Mouse (Mus musculus) right cerebral cortex, postnatal 4 days (tissue): ENCODE results near the gene AU022252.
"Not testable (repeated sequence)": the region's sequence is repeated elsewhere in the genome, so short reads cannot be mapped to it uniquely, and the experiment has no call there.

ENCODE experiments used
- DNase-seq: peaks from one replicate; pipeline ENCODE4 v3.0.0-alpha.2; 2022

AU022252 gene

DNA sequence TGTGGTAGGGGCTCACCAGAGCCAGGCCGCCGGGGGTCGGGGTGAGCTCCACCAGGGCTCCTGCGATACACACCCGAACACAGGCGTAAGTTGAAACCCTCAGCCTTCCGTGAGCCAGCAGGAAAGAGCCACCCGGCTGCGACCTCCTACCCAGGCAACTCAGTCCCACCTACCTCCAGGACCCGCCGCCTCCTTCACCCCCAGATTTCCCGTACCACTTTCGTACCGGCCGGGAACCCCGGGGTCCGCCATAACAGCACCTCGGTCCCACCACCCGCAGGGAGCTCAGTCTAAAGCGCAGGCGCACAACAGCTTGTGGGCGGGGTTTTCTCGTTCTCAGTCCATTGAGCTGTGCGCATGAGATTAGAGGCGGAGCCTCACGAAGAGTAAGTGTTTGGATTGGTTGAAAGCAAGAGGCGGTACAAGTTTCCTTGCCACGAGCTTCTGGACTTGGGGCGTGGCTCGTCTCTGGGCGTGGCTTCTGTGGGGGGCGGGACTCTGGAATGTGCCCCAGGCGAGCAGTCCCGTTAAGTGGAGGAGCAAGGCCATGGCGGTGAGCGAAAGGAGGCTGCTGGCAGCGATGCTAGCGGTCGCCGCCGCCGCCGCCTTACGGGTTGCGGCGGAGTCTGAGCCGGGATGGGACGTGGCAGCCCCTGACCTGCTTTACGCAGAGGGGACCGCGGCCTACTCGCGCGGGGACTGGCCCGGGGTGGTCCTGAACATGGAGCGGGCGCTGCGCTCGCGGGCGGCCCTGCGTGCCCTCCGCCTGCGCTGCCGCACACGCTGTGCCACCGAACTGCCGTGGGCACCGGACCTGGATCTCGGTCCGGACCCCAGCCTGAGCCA is at the start of gene AU022252, which contains the start of gene P3h1:
AU022252 (minus strand) TSS at position 303 of the 846 bp plus-strand sequence.
P3h1 (plus strand) TSS at position 506 of the 846 bp plus-strand sequence.
- DNase-seq: peak; percentile 98

DNA sequence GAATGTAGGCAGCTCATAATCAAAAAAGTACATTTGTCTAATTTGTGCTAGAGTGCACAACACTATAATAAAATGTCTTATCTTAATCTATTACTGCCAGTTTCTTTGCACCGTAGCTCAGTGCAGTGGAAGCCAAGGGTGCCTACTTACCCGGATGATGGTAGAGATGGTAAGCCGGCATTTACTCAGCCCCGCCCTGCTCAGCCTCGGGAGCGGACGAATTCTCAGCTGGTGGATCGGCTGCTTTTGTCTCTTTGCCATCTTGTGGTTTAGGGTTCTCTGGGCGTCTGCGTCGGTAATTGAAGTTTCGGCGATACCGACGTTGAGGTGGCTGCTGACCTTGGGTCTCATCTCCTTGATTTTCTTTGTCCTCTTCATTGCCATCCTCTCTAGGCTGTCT is 46.3 kb upstream of the AU022252 start:
- not testable (repeated sequence) for DNase-seq

DNA sequence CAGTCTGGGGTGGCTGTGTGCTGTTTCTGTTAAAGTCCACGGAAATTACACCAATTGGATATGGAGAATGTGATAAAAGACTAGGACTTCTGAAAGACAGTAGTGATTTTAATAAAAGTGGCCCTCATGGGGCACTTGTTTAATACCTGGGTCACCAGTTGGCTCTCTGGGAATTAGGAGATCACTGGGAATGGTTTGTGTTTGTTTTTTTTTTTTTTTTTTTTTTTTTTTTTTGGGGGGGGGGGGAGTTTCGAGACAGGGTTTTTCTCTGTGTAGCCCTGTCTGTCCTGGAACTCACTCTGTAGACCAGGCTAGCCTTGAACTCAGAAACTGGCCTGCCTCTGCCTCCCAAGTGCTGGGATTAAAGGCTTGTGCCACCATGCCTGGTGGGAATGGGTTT is 43.2 kb upstream of the AU022252 start:
- DNase-seq: no peak

DNA sequence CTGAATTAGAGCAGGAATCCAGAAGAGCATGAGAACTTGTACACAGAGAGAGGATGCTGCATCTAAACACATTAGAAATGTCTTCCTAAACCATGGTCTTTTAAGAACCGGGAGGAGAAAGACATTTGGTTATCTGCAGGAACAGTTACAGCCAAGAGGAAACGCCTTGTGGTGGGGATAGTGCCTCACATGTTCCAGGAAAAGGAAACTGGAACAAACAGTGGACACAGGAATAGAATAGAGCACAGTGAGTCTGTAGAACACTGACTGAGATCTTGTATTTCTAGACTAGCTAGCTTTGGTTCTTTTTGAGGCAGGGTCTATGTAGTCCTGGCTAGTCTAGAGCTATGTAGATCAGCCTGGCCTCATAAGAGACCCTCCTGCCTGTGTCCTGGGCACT is 42.7 kb upstream of the AU022252 start:
- no peak for DNase-seq

DNA sequence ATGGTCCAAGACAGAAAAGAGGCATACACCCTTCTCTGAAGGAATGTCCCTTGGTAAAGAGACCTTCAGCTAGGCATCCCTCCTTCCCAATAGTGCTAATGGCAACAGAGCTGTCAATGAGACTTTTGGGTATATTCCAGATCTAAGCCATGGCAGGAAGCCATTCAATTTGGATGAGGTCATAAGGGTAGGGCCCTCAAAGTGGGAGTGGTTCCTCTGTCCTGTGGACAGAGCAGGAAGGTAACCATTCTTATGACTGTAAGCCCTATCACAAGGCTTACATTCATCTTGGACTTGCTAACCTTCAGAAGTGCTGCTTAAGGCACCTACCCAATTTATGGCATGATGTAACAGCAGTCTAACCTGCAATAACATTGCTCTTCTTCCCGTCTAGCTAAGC is 42.1 kb upstream of the AU022252 start:
- DNase-seq: no peak

DNA sequence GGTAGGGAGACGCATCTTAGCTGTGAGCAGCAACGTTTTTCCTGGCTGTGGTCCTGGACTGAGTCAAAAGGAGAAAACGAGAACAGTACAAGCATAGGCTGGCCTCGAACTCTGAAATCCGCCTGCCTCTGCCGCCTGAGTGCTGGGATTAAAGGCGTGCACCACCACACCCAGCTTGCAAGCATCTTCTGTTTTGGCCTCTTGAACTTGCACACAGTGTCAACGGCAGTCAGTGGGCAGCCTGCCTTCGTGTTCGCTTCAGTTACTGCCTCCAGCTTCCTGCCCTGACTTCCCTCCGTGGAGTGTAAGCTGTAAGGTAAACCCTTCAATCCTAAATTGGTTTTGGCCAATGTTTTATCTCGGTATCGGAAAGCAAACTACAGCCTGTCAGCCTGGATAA is 34.1 kb upstream of the AU022252 start:
- no peak for DNase-seq

DNA sequence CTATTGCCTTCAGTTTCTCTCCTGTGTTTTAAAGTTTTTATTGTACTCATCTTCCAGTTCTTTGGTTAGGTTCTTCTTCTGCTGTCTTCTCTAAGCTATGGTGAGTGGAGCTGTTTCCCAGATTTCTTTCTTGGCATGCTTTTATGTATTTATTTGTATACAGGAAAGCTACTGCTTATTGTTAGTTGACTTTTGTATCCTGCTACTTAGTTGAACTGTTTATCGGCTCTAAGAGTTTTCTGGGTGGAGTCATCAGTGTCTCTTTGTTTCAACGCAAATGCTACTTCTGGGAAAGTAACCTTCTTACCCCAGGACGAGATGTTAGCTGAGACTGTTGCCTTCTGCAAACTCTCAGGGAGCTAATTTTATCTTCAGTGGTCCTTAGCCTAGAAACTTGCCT is 30.9 kb upstream of the AU022252 start:
- no peak for DNase-seq

DNA sequence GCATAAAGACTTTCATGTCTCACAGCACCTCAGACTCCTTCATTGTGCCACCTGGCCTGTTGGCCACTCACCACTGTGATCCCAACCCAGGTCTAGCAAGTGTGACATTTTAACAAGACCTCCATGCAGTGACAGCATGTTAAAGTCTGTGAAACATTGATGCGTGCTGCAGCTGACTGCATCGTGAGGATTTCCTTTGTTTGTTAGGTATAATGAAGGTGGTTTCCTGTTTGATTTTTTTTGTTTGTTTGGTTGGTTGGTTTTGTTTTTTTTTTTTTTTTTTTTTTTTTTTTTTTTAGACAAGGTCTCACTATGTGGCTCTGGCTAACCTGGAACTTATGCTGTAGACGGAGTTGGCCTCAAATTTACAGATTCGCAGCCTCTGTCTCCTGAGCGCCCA is 30.0 kb upstream of the AU022252 start:
- no peak for DNase-seq

DNA sequence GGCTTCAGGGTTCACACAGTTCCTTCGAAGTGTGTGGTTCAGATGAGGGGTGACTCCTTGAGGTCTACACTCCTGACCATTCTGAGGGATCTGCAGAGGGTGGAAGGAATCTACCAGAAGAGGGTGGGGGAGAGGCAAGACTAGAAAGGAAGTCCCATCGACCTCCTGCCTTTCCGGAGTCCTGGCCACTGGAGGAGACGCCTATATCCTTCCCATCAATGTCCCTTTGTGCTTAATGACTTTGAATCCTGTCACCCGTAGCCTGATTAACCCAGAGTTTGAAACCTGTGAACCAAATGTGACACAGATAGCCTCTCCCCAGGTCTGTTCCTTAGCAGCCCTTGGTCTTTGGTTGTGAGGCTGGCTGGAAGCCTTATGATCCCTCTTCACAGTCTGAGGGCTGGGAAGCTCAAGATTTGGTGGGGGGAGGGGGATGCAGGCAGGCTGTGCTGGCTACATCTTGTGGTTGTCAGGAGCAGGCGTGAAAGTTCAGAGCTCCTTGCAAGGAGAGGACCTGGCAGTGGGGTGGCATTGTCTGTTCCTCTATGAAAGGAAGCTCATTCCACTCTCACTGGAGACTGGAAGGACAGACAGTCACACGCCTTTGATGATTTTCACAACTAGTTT is 28.7 kb upstream of the AU022252 start:
- DNase-seq: no peak

DNA sequence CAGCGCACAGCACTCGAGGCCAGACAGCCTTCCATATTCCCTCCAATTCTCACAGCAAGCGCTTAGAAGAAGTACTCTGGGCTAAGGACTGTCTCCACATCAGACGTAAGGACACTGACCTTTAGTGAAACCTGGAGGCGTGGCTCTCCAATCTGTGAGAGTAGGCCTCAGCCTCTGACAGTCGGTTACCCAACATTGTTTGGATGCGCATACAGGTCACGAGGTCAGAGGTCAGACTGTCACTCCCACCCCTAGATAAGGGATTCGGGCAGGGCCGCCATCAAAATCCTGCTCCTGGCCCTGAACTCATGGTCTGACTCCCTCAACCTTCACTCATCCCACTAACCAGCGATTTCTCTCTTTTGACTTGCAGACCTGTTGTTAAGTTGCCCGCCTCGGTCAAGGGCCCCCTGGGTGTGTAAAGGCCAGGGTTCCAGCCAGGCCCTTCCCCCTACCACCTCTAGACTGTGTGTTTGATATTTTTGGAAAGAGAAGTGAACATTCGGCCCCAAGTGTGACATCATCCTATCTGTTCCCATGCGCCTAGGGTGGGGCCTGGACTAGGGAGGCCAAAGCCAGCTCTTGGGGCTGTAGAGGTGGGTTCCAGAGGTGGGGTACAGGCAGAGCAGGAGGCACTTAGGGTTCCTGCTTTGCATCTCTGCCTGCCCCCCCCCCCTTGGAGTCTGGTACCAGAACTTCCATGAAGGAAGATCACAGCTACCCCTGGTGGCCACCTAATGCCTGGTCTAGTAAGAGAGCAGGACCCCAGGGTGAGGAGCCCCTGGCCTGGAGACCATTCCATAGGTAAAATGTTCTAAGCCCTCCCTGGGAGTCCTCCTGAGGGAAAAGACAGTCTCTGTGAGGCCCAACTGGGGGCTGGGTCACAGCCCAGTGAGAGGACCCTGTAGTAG is 27.1 kb upstream of the AU022252 start:
- DNase-seq: no peak

DNA sequence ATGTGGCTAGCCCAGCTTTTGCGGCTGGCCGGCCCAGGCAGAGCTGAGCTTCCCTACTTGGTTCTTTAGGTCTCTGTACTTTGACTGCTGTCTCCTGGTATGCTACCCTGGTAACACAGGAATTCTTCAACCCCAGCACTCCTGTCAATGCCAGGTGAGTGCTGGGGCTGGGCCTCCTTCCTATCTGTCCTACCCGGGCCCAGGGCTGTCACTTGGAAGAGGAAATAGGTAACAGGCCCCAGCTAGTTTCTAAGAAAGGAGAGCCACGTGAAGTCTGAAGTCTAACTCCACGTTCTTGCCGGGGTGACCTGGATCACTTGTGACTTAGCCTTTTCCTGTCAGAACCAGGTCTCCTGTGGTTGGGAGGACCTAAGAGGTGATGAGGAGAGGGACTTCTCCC is 24.6 kb upstream of the AU022252 start:
- no peak for DNase-seq

DNA sequence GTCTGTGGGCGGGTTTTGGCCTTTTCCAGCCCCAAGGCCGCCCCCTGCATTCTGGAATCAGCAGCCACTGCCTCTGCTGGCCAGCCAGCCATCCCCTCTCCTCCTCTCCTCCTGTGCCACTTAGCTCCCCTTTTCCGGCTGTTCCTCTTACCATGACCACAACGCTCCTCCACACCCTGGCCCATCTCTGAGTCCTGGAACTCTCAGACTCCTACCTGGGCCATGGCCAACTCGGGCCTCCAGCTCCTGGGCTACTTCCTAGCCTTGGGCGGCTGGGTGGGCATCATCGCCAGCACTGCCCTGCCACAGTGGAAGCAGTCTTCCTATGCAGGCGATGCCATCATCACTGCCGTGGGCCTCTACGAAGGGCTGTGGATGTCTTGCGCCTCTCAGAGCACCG is 22.8 kb upstream of the AU022252 start, which contains the start of gene Cldn19:
Cldn19 (plus strand) TSS at position 64 of the 400 bp plus-strand sequence.
- no peak for DNase-seq

DNA sequence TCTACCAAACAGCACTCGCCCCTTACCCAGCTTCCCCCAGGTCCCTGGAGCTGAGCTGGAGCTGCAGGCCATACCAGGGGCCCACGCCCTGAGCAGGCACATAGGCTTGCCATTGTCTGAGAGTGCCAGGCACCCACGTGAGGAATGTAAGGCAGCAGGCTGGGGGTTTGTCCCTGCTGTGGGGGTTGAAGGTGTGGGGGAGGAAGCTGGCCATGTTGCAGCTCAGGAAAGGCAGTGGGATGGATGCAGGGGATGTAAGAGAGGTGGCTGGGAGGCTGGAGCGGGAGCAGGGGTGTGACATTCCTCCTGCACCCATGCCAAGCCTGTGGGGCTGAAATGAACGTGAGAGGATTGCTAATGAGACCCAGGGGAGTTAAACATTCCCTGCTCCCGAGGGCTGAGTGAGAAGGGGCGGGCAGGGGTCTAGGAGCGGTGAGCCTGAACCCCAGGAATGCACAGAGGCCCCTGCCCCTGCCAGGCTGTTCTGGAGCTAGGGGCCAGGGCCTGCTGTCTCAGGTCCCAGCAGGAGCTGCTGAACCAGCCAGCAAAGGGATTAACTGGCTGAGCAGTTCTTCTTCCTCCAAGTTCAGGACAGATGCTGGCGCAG is 21.6 kb upstream of the AU022252 start:
- DNase-seq: peak; percentile 16

DNA sequence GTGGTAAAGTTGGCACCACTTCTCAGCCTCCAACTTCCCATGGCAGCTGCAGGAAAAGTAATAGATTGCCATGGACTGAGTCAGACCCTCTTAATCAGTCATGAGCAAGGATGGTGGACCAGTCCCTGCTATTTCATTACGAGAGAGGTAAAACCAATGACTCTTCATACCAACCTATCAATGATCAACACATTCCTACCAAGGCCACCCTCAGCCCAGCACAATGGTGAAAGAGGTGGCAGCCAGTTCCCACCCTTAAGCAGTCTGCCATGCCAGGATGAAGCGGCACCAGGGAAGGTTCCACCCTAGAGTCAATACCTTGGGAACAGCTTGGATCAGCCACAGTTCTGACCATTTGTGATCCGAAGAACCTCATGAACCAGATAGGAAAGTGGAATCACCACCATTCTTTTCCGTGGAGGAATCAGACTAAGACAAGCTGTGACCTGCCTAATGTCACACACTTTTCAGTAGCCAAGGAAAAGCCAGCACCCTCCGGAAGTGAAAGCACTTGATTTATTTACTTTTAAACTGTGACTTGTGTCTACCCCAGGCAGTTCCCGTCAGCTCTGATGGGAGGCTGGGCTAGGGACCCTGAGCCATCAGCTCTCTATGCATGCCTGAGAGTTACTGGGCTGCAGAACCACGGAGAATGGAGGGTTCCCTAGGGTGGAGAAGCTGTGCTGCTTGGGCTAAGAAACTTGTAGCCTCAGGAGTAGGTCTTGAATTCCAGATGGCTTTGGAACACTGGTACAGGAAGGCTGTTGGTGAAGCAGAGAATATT is 19.7 kb upstream of the AU022252 start:
- DNase-seq: no peak

DNA sequence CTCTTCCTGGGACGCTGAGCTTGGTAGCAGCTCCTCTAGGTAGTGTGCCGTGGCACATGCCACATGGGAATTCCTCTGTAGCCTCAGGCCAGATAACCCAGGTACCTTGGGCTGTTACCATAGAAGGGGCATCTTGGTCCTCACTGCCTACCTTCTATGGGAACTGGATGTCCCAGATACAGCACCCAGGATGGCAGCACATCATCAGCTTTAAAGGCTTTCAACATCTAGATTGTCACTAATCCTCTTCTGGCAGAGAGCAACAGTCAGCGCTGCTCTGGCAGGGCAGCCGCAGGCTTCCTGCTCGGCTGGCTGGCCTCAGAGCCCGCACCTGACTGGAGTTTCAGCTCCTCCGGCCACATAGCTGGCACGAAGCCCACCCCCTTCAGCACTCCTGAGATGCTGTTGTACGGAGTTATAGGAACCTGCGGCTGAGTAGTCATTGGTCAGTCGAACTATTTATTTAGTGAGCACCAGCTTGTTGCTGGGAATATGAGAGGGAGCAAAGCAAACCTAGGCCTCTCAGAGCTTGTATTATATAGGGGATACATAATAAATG is 16.0 kb upstream of the AU022252 start:
- no peak for DNase-seq

DNA sequence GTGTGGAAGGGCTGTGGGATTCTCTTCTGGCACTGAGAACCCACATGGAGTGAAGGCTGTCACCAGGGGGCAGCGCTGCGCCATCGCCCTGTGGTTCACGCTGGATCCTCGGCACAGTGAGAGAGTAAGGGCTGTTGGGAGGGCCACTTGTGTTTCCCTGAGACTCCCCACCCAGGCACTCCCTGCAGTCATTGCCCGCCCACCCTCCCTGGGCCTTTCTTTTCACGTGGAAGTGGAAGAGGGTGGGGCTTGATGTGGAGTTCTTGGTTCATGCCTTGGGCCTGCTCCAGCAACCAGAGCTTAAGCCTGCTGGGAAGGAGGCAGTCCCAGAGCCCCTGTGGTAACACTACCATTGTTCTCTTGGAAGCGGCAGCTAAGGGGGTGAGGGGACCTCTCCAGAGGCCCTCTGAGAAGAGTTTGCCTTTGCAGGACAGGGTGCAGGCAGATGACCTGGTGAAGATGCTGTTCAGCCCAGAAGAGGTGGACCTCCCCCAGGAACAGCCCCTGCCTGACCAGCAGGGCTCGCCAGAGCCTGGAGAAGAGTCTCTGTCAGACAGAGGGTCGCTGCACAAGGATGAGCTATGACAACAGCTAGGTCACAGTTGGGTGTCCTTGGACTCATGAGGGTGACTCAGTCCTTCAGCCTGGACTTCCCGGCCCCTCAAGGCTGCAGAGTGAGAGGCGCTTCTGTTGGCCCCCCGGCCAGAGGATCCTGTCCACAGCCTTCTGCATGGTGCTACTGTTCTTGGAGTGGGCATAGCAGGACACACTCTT is 15.1 kb upstream of the AU022252 start:
- peak; percentile 79 for DNase-seq

DNA sequence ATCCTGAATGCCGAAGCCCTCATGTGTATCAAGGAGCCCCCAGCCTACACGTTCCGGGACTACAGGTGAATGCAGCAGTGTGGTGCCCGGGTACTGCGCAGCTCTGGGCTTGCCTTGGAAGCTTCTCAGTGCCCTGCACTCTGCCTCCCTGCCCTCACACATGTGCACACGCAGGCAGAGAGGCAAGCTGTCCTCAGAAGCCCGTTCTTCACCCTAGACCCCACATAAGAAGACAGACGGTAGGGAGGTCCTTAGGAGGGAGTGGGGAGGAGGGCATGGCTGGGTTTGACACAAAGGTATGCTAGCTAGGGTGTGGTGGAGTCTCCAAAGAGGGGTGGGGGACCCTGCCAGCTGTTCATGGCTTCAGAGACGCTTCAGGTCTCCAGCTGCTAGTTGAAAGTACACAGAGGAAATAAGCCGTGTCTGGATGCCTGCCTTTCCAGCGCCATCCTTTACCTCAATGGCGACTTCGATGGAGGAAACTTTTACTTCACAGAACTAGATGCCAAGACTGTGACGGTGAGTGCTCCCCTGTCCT is 14.2 kb upstream of the AU022252 start:
- DNase-seq: no peak

DNA sequence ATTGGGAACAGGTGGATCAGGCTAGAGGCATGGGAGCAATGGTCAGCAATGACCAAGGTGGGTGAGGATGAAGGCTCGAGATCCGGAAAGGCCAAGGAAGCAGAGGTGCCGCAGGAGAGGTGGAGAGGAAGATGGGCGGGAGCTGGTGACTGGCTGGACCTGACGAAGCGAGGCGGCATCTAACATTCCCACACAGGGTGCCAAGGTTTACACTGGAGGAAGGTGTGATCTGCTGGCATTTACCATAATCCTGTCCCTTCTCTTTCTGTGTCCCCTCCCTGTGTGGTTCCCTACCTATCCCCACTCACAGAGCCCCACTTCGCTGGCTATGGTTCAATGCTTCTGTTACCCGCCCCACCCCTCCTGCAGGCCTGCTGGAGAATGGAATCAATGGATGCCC is 13.4 kb upstream of the AU022252 start:
- DNase-seq: no peak

DNA sequence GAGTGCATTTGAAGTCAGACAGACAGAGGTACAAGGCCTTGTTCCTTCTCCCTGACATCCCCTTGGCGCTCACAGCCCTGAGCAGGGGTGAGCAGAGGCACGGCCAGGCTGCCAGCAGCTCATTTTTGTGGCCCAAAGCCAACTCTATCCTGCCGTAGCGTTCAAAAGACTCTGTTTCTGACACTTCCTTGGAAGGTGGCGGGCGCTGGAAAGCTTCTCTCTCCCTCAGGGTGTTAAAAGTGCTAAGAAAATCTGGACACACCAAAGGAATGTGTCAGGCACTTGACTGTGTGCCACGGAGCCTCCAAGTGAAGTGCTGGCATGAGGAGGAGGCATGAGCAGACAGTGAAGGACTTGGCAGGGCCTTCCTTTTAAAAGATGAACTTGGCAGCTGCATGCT is 13.0 kb upstream of the AU022252 start:
- DNase-seq: peak; percentile 43

DNA sequence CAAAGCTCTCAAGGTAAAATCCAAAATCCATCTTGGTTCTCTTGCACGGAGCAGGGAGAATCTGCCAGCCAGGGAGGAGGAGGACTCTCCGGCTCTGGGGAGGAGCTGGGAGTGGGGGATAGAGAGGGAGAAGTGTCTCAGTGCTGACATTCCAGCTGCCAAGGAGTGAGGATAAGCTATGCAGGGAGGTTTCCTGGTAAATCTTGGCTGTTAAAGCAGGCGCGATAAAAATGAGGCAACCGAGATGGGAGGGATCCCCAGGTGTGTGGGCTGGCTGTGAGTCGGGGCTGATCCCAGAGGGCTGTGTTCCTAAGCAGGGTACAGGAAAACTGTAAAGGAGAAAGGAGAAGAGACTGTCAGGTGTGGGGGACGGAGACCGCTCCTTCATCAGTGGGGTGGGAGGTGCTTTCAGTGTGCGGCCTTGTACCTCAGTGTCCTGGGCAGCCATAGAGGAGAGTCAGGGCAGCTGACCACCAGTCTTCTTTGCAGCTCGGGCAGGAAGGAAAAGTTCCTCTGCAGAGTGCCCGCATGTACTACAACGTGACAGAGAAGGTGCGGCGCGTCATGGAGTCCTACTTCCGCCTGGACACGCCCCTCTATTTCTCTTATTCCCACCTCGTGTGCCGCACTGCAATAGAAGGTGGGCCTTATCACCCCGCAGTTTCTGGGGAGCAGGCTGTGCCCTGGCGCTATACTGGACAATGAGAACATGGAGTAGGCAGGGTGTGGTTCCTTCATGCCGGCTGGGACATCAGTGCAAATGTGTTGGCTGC is 12.1 kb upstream of the AU022252 start:
- DNase-seq: no peak
